Mouse (Mus musculus): ENCODE data around the gene Dpyd. TPM values are rescaled to one million over a fixed set of nuclear protein-coding genes. Genes with fewer than 3 reads are reported as not detected.

The Dpyd gene
- polyA plus RNA-seq, 1 experiment, result 1.7 TPM

GRCm38 (mm10) chr3:118594864-118595263, 32.9 kb downstream of the Dpyd start:
- Histone ChIP-seq H3K4me1 (ENCODE audit: control insufficient read depth, insufficient read depth, low read length) (no peaks in the 10 kb centered on the region), H3K27ac (ENCODE audit: insufficient read depth, low read length) (no peak overlapping the region), H3K4me3 (ENCODE audit: insufficient read depth, low read length) (no peak overlapping the region)
- TF ChIP-seq POLR2A (IDR thresholded peaks at IDR 0.05; ENCODE audit: extremely low read depth, insufficient read depth, low read length) (no peak), CTCF (IDR thresholded peaks at IDR 0.05; ENCODE audit: extremely low read depth, insufficient read depth, low read length) (no peak)

GRCm38 (mm10) chr3:118595693-118596092, 33.8 kb downstream of the Dpyd start:
- no peak overlapping the region for H3K4me3 ChIP-seq (ENCODE audit: insufficient read depth, low read length)
- H3K4me1 ChIP-seq (ENCODE audit: control insufficient read depth, insufficient read depth, low read length), result no peaks in the 10 kb centered on the region
- TF ChIP-seq CTCF (IDR thresholded peaks at IDR 0.05; ENCODE audit: extremely low read depth, insufficient read depth, low read length) (no peak), POLR2A (IDR thresholded peaks at IDR 0.05; ENCODE audit: extremely low read depth, insufficient read depth, low read length) (no peak)
- H3K27ac ChIP-seq (ENCODE audit: insufficient read depth, low read length), result no peak overlapping the region

- no peak for TF ChIP-seq CTCF (IDR thresholded peaks at IDR 0.05; ENCODE audit: extremely low read depth, insufficient read depth, low read length)
Measured at GRCm38 (mm10) chr3:118601689-118602640, 40.0 kb downstream of the Dpyd start.

GRCm38 (mm10) chr3:118608708-118609107, 46.8 kb downstream of the Dpyd start:
- TF ChIP-seq CTCF (IDR thresholded peaks at IDR 0.05; ENCODE audit: extremely low read depth, insufficient read depth, low read length) (no peak), POLR2A (IDR thresholded peaks at IDR 0.05; ENCODE audit: extremely low read depth, insufficient read depth, low read length) (no peak)
- no peak overlapping the region for H3K27ac ChIP-seq (ENCODE audit: insufficient read depth, low read length)
- H3K4me3 ChIP-seq (ENCODE audit: insufficient read depth, low read length), result no peak overlapping the region
- no peaks in the 10 kb centered on the region for H3K4me1 ChIP-seq (ENCODE audit: control insufficient read depth, insufficient read depth, low read length)

More at GRCm38 (mm10) chr3:118601689-118602640, 40.0 kb downstream of the Dpyd start:
- Histone ChIP-seq H3K4me1 (ENCODE audit: control insufficient read depth, insufficient read depth, low read length) (no peaks in the 10 kb centered on the region), H3K27ac (ENCODE audit: insufficient read depth, low read length) (no peak overlapping the region), H3K4me3 (ENCODE audit: insufficient read depth, low read length) (no peak overlapping the region)

- Histone ChIP-seq H3K4me3 (ENCODE audit: insufficient read depth, low read length) (no peak overlapping the region), H3K27ac (ENCODE audit: insufficient read depth, low read length) (no peak overlapping the region), H3K4me1 (ENCODE audit: control insufficient read depth, insufficient read depth, low read length) (peaks cover 2% of the 10 kb centered on the region; the same call in 1 of the 2 replicates)
- TF ChIP-seq POLR2A (IDR thresholded peaks at IDR 0.05; ENCODE audit: extremely low read depth, insufficient read depth, low read length), result no peak
- TF ChIP-seq CTCF (IDR thresholded peaks at IDR 0.05; ENCODE audit: extremely low read depth, insufficient read depth, low read length), result no peak
Measured at GRCm38 (mm10) chr3:118626455-118627375, 64.8 kb downstream of the Dpyd start.

GRCm38 (mm10) chr3:118629737-118630136, 67.8 kb downstream of the Dpyd start:
- Histone ChIP-seq H3K4me3 (ENCODE audit: insufficient read depth, low read length) (no peak overlapping the region), H3K27ac (ENCODE audit: insufficient read depth, low read length) (no peak overlapping the region), H3K4me1 (ENCODE audit: control insufficient read depth, insufficient read depth, low read length) (peaks cover 2% of the 10 kb centered on the region; the same call in 1 of the 2 replicates)
- no peak for TF ChIP-seq POLR2A (IDR thresholded peaks at IDR 0.05; ENCODE audit: extremely low read depth, insufficient read depth, low read length)

GRCm38 (mm10) chr3:118646024-118646570, 84.2 kb downstream of the Dpyd start:
- Histone ChIP-seq H3K4me3 (ENCODE audit: insufficient read depth, low read length) (no peak overlapping the region), H3K27ac (ENCODE audit: insufficient read depth, low read length) (no peak overlapping the region), H3K4me1 (ENCODE audit: control insufficient read depth, insufficient read depth, low read length) (no peaks in the 10 kb centered on the region)
- TF ChIP-seq CTCF (IDR thresholded peaks at IDR 0.05; ENCODE audit: extremely low read depth, insufficient read depth, low read length) (no peak), POLR2A (IDR thresholded peaks at IDR 0.05; ENCODE audit: extremely low read depth, insufficient read depth, low read length) (no peak)

- no peaks in the 10 kb centered on the region for H3K4me1 ChIP-seq (ENCODE audit: control insufficient read depth, insufficient read depth, low read length)
- TF ChIP-seq POLR2A (IDR thresholded peaks at IDR 0.05; ENCODE audit: extremely low read depth, insufficient read depth, low read length) (no peak), CTCF (IDR thresholded peaks at IDR 0.05; ENCODE audit: extremely low read depth, insufficient read depth, low read length) (no peak)
- H3K27ac ChIP-seq (ENCODE audit: insufficient read depth, low read length), result no peak overlapping the region
- H3K4me3 ChIP-seq (ENCODE audit: insufficient read depth, low read length), result no peak overlapping the region
Measured at GRCm38 (mm10) chr3:118663987-118664692, 102.2 kb downstream of the Dpyd start.
